9 mouse cellular contexts compared by ENCODE assay signal in the genomic region with DNA sequence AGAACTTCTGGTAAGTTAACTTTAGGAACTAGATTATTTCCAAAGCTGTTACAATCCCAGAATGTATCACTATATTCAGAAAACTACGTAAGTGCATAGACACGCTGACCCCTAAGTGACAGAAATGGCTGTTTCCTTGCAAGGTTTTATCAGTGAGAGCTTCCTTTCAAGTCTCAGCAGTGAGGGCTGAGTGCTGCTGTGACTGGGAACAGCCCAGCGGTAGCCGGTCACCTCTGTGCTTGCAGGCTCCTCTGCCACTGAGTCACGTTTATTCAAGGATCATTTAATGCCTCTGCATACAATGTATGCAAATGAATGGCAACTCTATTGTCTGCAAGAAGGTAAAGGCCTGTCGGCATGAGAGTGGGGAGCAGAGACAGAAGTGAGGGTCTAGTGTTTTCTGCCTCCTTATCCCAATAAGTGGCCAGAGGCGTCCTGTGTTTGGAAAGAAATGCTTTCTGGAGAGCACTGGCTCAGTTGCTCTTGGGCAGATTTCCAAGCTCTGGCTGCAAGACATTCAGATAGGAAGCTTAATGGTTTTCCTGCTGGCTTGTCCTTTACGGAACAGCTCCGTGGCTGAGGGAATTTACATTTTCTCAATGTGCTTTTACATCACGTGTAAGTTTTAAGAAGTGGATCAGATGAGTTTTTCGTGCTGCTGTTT. TPM values are rescaled to one million over a fixed set of nuclear protein-coding genes. Genes with fewer than 3 reads are reported as not detected.
A peak's percentile ranks its signal among the peaks of the same experiment; 100 is the strongest.
DNase-seq lines count a peak whose midpoint lies in the region; ATAC-seq and TF ChIP-seq lines count a peak whose summit lies in the region.
"Had no signal": no experiment of that assay in that cellular context is flagged by ENCODE, and none has a peak within 500 bp of the region (broad histone marks: within the 10 kb centered on the region; RNA-seq: fewer than 3 reads in every experiment).

No protein-coding gene starts in this region.

- no peaks in the 10 kb centered on the region for H3K36me3 ChIP-seq in kidney, postnatal 0 days (ENCODE audit: insufficient read depth, low read length)
- H3K36me3 ChIP-seq: limb, embryonic 13.5 days had no signal

- H3K27me3 ChIP-seq in kidney, postnatal 0 days (ENCODE audit: insufficient read depth, low read length) = no peaks in the 10 kb centered on the region

- WGBS in kidney, postnatal 0 days = 34% methylated on average over 11 of the region's 11 CpGs

- DNase-seq in kidney, postnatal 0 days (ENCODE audit: low spot score) = peak; percentile 18
- no peak for DNase-seq in kidney, adult 8-10 months
- DNase-seq in adrenal gland, postnatal 25 days = peak; percentile 16
- DNase-seq in heart, adult 11 months = peak; percentile 83
- peak; percentile 27 to 43 for DNase-seq in kidney, postnatal 4 days
- DNase-seq in urinary bladder, postnatal 4 days (ENCODE audit: low spot score in 2 of 2) = no peak

- H3K4me2 ChIP-seq in kidney, postnatal 0 days (ENCODE audit: low read length) = no peak overlapping the region
- H3K4me2 ChIP-seq: limb, embryonic 13.5 days had no signal

- no peaks in the 10 kb centered on the region for H3K9me3 ChIP-seq in kidney, postnatal 0 days (replicated peaks; ENCODE audit: low read length)
- H3K9me3 ChIP-seq: limb, embryonic 13.5 days had no signal

- no peak overlapping the region for H3K4me3 ChIP-seq in kidney, postnatal 0 days (replicated peaks; ENCODE audit: low read depth, low read length)
- H3K4me3 ChIP-seq: limb, embryonic 13.5 days had no signal

- no peak for ATAC-seq in kidney, postnatal 0 days (replicated peaks; ENCODE audit: low FRiP score, low read depth)
- ATAC-seq in erythroblast, adult 5-6 weeks (replicated peaks; ENCODE audit: low FRiP score, poor library complexity, severe bottlenecking) = no peak
- ATAC-seq: hindbrain, embryonic 16.5 days had no signal

- H3K4me1 ChIP-seq in kidney, postnatal 0 days (replicated peaks; ENCODE audit: insufficient read depth, low read length) = no peaks in the 10 kb centered on the region
- H3K4me1 ChIP-seq: limb, embryonic 13.5 days had no signal

- no peak overlapping the region for H3K9ac ChIP-seq in kidney, postnatal 0 days (ENCODE audit: low read depth, low read length)
- H3K9ac ChIP-seq: limb, embryonic 13.5 days had no signal

- no peak for TF ChIP-seq CTCF in kidney, postnatal 0 days (IDR thresholded peaks at IDR 0.05; ENCODE audit: low read depth)

- H3K27ac ChIP-seq in kidney, postnatal 0 days = no peak overlapping the region
- H3K27ac ChIP-seq: limb, embryonic 13.5 days had no signal

RNA-seq across cellular contexts. Expression of a gene that starts 43.7 kb away (rescaled TPM):
- 10.6 and 11.1 TPM in 2 replicates for polyA plus RNA-seq in kidney, postnatal 0 days (2015; fragmentation: Nextera tagmentation; extraction: Ambion mirVana)
- 7.8 and 9.9 TPM in 2 replicates for total RNA-seq in adrenal gland, postnatal 25 days (2021)
- total RNA-seq in erythroblast, adult 5-6 weeks (2015; ENCODE audit: low replicate concordance) = 0.96 and 5.2 TPM in 2 replicates
- 1.9 and 2.1 TPM in 2 replicates for total RNA-seq in erythroblast, adult 5-6 weeks (2017; ENCODE audit: low replicate concordance)

Comparison
In these comparisons a context has a peak if more than half of its experiments do, and no peak if none do; other contexts are left out.
1. DNase-seq: peak in kidney, postnatal 0 days (single experiment), adrenal gland, postnatal 25 days (single experiment), heart, adult 11 months (single experiment) and kidney, postnatal 4 days (2 of 2); none in kidney, adult 8-10 months (0 of 2) and urinary bladder, postnatal 4 days (0 of 2).